Mouse (Mus musculus) heart, postnatal 0 days (tissue): ENCODE measurements around the gene Myo5c.

Experiments used
- CTCF ChIP-seq: IDR thresholded peaks from 2 replicates; pipeline ENCODE4 v1.5.1; 2016; ENCODE audit warnings: antibody characterized with exemption, control low read depth, low read depth
- EP300 ChIP-seq: IDR thresholded peaks from 2 replicates; pipeline ENCODE4 v1.6.1; 2016; ENCODE audit warnings: antibody characterized with exemption, low read depth

- no peak for TF ChIP-seq CTCF
- no peak for TF ChIP-seq EP300
These were observed 82.2 kb downstream of the Myo5c start for GRCm38 (mm10) chr9:75313832-75314516.
